Mouse (Mus musculus) forelimb bud, embryonic 11.5 days (tissue): Measurements from ENCODE around the gene Cfd.
"Not testable (repeated sequence)": the region's sequence is repeated elsewhere in the genome, so short reads cannot be mapped to it uniquely, and the experiment has no call there.

Experiments
- DNase-seq: peaks from one replicate; pipeline ENCODE4 v3.0.0-alpha.2; 2012; ENCODE audit warnings: low read depth, low spot score

The Cfd gene

GRCm38 (mm10) chr10:79861230-79862048 is 29.2 kb upstream of the Cfd start:
- DNase-seq = no peak

DNA sequence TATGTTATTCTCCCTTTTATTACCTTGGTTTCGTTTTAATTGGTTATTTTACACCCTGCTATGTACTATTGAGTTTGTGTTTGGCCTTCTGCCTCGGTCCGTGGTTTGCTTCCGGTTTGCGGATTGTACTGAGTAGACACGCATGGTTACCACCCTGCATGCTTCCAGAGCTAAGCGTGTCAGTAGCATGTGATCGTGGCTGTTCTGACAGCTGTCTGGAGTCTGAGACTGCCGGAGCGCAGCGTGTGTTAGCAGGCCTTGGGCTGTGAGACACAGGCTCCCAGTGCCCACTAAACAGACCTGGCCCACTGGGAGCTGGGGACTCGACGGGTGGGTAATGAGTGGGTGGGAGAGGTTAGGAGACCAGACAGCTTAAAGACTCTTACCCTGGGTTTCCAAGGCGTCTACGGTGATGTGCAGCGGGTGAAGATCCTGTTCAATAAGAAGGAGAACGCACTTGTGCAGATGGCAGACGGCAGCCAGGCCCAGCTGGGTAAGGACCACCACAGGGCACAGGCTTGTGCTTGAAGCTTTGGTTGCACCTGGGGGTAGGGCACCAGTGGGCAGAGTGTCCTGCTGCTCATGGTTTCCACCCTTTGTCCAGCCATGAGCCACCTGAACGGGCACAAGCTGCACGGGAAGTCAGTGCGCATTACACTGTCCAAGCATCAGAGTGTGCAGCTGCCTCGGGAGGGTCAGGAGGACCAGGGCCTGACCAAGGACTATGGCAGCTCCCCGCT is 28.4 kb upstream of the Cfd start:
- no peak for DNase-seq

DNA sequence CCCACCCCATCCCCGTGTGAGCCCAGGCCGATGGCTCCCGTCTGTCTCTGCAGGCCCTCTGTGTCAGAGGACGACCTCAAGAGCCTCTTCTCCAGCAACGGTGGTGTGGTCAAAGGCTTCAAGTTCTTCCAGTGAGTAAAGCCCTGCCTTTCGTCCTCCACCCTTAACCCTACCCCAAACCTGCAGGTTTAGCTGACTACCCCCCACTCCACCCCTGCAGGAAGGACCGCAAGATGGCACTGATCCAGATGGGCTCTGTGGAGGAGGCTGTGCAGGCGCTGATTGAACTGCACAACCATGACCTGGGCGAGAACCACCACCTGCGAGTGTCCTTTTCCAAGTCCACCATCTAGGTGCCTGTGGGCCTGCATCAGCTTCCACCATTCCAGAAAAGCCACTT is 27.7 kb upstream of the Cfd start:
- DNase-seq = no peak

DNA sequence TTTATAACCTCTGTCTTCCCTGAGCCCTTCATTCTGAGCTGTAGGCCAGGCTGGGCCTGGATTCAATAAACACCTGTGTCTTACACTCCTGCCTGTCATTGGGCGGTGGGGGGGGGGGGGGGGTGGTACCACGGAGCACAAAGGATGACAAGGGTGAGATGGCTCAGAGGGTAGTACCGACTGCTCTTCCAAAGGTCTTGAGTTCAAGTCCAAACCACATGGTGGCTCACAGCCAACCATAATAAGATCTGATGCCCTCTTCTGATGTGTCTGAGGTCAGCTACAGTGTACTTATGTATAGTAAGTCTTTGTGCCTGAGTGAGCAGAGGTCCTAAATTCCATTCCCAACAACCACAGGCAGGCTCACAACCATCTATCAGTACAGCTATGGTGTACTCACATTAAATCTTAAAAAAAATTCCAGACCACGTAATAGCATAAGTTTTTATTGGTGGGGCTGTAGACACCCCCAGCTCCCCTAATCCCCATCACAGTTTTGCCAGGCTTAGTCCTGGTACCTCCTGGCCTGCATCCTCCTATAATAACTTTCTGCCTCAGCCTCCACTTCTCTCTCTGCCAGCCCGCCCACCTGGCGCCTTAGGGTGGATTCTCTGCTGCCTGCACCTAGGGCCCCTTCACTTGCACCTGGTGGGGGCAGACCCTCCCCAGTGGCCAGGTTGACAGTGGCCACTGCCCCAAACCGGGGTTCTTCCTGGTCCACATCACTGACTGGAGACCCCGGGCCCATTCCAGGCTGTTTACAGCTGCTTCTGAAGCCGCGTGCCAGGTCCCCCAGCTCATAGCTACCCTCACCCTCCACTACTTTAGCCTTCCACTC is 26.1 kb upstream of the Cfd start:
- DNase-seq = no peak

GRCm38 (mm10) chr10:79865189-79865601 is 25.5 kb upstream of the Cfd start:
- no peak for DNase-seq

- DNase-seq = no peak
Measured at GRCm38 (mm10) chr10:79865801-79866295, 24.8 kb upstream of the Cfd start.

DNA sequence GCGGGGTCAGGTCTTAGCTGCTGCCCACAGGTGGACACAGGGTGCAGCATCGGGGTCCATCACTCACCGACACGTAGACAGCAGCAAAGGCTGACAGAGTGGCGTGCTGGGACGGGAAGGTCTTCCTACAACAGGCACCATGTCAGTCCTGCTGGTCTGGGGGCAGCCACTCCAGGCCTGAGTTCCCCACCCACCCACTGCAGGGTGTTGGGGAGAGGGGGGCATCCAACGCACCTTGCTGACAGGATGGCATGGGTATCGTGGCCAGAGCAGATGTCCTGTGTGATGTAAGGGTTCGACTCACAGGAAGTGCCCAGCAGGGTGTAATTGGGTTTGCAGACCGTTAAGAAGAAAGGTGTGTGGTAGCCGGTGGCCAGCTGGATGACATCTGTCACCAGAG is 24.1 kb upstream of the Cfd start:
- no peak for DNase-seq

DNA sequence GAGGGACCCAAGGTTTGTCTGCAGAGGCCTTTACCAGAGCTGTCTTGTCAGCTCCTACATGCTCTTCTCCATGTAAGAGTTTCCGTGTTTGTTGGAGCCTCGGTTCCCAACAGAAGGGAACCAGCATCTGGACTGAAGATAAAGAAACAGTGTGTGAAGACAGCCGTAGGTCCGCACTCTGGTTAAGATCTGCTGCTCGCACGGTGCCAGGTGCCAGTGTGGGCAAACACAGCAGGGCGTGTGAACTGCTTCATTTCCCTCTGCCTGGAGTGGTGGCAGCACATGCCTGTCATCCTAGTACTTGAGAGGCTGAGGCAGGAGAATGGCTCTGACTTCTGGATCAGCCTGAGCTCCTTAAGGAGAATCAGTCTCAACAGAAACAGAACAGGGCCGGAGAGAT is 18.8 kb upstream of the Cfd start:
- no peak for DNase-seq

DNA sequence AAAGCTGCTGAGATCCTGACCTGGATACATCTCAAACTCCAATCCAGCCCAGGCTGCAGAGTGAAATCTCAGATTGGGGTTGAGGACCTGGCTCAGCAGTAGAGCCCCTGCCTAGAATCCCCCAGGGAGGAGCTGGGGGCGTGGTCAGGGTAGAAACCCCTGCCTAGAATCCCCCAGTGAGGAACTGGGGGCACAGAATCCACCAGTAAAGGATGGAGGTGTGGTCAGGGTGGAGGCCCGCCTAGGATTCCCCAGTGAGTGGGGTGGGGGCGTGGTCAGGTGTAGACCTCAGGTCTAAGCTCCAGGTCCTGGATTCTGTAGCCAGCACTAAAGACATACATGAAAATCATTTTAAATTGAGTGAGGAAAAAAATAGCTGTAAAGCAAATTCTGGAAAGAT is 17.8 kb upstream of the Cfd start:
- no peak for DNase-seq

DNA sequence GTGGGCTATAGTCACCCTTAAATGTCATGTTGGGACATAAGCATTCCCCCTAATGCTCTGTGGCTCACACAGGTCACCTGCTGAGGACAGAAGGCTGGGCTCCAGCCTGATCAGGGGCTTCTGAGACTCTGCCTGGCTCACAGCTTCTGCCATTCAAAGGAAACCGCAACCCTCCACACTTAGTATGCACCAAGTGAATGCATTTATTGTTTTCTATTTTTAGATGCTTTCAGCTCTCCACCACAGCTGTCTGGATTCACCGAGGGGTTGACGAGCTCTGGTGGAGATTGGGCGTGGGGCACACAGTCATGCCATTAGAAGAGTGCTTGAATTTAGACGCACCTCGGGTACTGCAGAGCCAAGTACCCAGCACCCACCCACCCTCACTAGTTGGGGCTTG is 17.3 kb upstream of the Cfd start:
- no peak for DNase-seq

DNA sequence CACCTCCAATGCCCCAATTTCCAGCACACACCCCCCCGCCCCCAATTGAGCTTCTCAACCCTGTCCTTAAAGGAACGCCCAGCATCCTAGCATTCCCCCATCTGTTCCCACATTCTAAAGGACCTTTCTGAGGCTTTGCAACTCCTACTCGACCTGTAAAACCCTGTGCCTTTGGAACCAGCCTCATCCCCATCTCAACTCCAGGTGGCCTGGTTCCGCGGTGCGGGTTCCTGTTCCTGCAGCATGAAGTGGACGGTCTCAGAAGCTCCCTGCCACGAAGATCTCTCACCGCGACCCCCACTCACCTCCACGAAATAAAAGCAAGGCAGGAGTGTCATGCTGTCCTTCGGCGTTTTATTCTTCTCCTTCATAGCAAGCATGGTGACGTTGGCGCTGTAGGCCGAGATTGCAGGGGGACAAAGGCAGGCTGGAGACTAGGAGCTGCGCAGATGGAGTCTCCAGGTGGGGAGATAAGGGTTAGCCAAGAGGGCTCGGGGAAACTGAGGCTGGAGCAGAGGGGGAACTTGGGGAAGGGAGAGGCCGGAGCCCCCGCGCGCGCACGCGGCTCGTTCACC is 16.9 kb upstream of the Cfd start:
- no peak for DNase-seq

DNA sequence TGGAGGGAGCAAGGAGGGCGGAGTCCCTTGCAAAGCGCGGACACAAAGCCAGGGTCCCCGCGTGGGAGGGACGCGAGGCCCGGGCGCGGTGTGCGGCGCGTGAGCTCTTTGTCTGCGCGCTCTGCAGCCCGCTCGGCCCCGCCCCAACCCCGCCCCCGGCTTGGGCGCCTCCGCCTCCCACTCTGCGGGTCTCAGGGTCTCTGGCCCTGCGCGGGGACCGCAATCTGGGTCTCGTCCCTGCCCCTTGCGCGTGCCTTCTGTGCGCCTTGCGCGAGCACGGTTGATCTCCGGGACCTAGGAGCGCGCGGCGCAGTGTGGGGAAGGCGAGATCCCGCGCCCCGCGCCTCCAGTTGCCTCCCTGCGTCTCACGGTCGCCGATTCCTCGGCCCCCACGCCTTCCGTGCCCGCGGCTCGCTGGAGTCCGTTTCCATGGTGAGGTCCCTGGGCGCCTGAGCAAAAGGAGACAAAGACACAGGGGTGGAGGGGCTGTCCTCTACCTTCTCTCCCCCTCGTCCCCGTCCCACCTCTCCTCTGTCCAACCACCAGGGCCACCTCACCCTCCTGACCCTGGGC is 16.3 kb upstream of the Cfd start, which contains the start of the genes Prtn3 and Plppr3:
Gene Prtn3, plus strand, starts transcription at position 187 of the 573 bp plus-strand sequence.
Gene Plppr3, minus strand, starts transcription at position 345 of the 573 bp plus-strand sequence.
- peak; percentile 76 for DNase-seq

- DNase-seq = no peak
Measured at GRCm38 (mm10) chr10:79877174-79877573, 13.5 kb upstream of the Cfd start.

- DNase-seq = no peak
Measured at GRCm38 (mm10) chr10:79877757-79878156, 12.9 kb upstream of the Cfd start.

DNA sequence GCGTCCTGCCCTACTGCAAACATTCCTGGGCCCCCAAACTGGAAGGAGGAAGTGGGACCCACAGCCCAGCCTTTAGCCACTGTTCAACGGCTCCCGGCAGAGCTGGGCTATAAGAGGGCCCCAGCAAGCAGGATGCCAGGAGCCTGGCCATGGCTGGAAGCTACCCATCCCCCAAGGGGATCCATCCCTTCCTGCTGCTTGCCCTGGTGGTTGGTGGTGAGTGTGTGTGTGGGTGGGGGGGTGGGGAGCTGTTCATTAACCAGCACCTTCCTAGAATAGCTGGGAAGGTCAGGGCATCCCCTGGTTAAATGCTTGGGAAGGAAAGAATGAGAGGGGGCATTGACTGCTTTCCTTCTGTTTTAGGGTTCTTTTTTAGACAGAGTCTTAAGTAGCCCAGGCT is 11.1 kb upstream of the Cfd start:
- DNase-seq = no peak

- no peak for DNase-seq
Measured at GRCm38 (mm10) chr10:79880721-79881120, 9.9 kb upstream of the Cfd start.

- no peak for DNase-seq
Measured at GRCm38 (mm10) chr10:79881981-79882380, 8.7 kb upstream of the Cfd start.

GRCm38 (mm10) chr10:79883297-79884084 is 7.2 kb upstream of the Cfd start:
- DNase-seq = peak; percentile 81

DNA sequence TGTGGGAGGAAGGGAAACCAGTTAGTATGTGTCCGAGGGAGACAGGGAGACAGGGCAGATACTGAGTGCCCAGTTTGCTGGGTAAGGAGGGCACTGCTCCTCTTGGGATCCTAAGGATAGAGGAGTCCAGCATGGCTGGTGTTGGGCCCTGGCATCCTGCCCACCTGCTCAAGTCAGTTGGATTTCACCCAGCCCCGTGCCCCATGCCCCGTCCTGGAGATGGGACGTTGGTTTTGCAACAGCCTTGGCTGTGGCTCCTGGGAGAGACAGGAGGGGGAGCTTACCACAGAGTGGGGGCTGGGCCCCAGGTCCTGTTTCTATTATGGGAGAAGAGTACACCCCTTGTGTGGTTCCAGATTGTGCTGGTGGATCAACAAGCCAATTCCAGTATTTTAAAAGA is 6.2 kb upstream of the Cfd start:
- no peak for DNase-seq

DNA sequence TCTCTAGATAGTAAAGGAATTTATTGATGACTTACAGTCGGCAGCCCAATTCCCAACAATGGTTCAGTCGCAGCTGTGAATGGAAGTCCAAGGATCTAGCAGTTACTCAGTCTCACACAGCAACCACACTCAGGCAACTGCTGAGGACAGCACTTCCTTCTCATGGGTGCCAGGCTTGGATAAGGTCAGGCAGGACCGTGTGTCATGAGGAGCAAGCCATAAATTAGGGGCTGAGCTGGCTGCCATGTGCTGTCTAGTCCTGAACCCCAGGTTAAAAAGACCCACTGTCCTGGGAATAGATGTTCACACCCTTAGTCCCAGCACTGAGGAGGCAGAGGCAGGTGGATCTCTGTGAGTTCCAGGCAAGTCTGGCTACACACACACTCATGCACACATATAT is 5.7 kb upstream of the Cfd start:
- DNase-seq = not testable (repeated sequence)
